ENCODE assay signal across 27 mouse cellular contexts in the genomic region with DNA sequence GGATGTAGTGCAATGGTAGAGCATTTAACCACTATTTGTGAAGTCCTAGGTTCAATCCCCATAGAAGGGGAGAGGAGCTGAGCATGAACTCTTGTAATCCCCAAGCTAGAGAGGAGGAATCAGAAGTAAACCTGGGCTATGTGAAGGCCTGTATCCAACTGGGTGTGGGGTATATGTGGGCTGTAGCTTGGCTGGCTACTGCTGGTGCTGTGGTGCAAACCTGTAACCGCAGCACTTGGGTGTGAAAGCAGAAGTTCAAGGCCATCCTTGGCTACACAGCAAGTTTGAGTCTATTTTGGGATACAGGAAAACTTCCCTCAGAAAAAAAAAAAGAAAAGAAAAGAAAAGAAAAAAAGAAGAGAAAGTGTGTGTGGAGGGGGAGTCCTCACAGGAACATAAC. TPM values are rescaled to one million over a fixed set of nuclear protein-coding genes. Genes with fewer than 3 reads are reported as not detected.
DNase-seq lines count a peak whose midpoint lies in the region; ATAC-seq lines count a peak whose summit lies in the region.
"Had no signal": no experiment of that assay in that cellular context is flagged by ENCODE, and none has a peak within 500 bp of the region (broad histone marks: within the 10 kb centered on the region; RNA-seq: fewer than 3 reads in every experiment).

No protein-coding gene starts in this region.

- no peak overlapping the region for H3K27ac ChIP-seq in midbrain, embryonic 15.5 days
- H3K27ac ChIP-seq: embryonic facial prominence, embryonic 10.5 days; forebrain, embryonic 13.5 days; heart, adult 2 months; heart, embryonic 15.5 days; hindbrain, embryonic 15.5 days had no signal

- no peaks in the 10 kb centered on the region for H3K27me3 ChIP-seq in midbrain, embryonic 15.5 days (replicated peaks)
- H3K27me3 ChIP-seq: forebrain, embryonic 13.5 days; heart, embryonic 15.5 days; hindbrain, embryonic 15.5 days had no signal

- H3K9ac ChIP-seq in midbrain, embryonic 15.5 days, result no peak overlapping the region
- H3K9ac ChIP-seq: forebrain, embryonic 13.5 days; forebrain, postnatal 0 days; heart, embryonic 15.5 days; hindbrain, embryonic 15.5 days had no signal

- 83% methylated on average over 1 of the region's 1 CpGs for WGBS in midbrain, embryonic 15.5 days

- no peak overlapping the region for H3K4me2 ChIP-seq in midbrain, embryonic 15.5 days
- H3K4me2 ChIP-seq: forebrain, embryonic 13.5 days; heart, embryonic 11.5 days; heart, embryonic 15.5 days; hindbrain, embryonic 15.5 days had no signal

- ATAC-seq in hematopoietic stem cell, adult 5-6 weeks (replicated peaks in 1 of 2; ENCODE audit: insufficient read depth in 1 of 2, low FRiP score in 2 of 2, low TSS enrichment in 1 of 2, low read depth in 1 of 2, poor library complexity in 2 of 2, severe bottlenecking in 2 of 2), result peak; percentile 55 to 58; a peak in 3 of 4 replicates
- peak; percentile 51; the same call in 1 of the 2 replicates for ATAC-seq in neutrophil, adult 5-6 weeks (ENCODE audit: extremely low read depth, insufficient number of reproducible peaks, low FRiP score, poor library complexity, severe bottlenecking)
- no peak for ATAC-seq in midbrain, embryonic 15.5 days (replicated peaks)
- ATAC-seq: activated CD4-positive, CD25-positive, alpha-beta regulatory T cell, adult 4 months; forebrain, embryonic 13.5 days; forebrain, postnatal 0 days; intestine, embryonic 16.5 days; Patski had no signal

- no peak overlapping the region for H3K4me3 ChIP-seq in midbrain, embryonic 15.5 days
- H3K4me3 ChIP-seq: embryonic facial prominence, embryonic 10.5 days; forebrain, embryonic 13.5 days; heart, adult 2 months; heart, embryonic 15.5 days; hindbrain, embryonic 15.5 days had no signal

- no peaks in the 10 kb centered on the region for H3K9me3 ChIP-seq in midbrain, embryonic 15.5 days
- H3K9me3 ChIP-seq: embryonic facial prominence, embryonic 10.5 days; forebrain, embryonic 13.5 days; heart, embryonic 15.5 days; hindbrain, embryonic 15.5 days had no signal

- DNase-seq in 416B (ENCODE audit: low read depth), result peak; percentile 34
- peak; percentile 52 for DNase-seq in A20 (ENCODE audit: low read depth, low spot score)
- DNase-seq in cerebellum, adult 9-11 months, result no peak
- no peak for DNase-seq in cerebellum, adult 9-10 months
- DNase-seq: adrenal gland, postnatal 25 days; cerebellum, adult 2 months; cerebellum, postnatal 36 days; forebrain, postnatal 0 days; gastrocnemius, postnatal 25 days; heart, adult 2 months had no signal

- no peaks in the 10 kb centered on the region for H3K36me3 ChIP-seq in midbrain, embryonic 15.5 days (replicated peaks)
- H3K36me3 ChIP-seq: embryonic facial prominence, embryonic 10.5 days; heart, embryonic 15.5 days; hindbrain, embryonic 15.5 days had no signal

- H3K4me1 ChIP-seq in midbrain, embryonic 15.5 days, result no peaks in the 10 kb centered on the region
- H3K4me1 ChIP-seq: embryonic facial prominence, embryonic 10.5 days; forebrain, embryonic 13.5 days; hindbrain, embryonic 15.5 days had no signal

RNA-seq across cellular contexts. Expression of a gene that starts 5.8 kb away (rescaled TPM):
- total RNA-seq in hematopoietic stem cell, adult 5-6 weeks (2017), result 1.0 TPM in 1 of 2 replicates, not detected in the other
- not detected in 2 replicates for total RNA-seq in neutrophil, adult 5-6 weeks (2017)
- polyA plus RNA-seq in midbrain, embryonic 15.5 days (2015; fragmentation: Nextera tagmentation; extraction: Ambion mirVana), result not detected in 2 replicates
- total RNA-seq: adrenal gland, adult 18-20 months; adrenal gland, postnatal 25 days; forebrain, postnatal 0 days; gastrocnemius, adult 18-20 months; gastrocnemius, postnatal 25 days; heart, adult 2 months; heart, postnatal 25 days had no signal
- polyA plus RNA-seq: activated CD4-positive, CD25-positive, alpha-beta regulatory T cell, adult 4 months; C2C12; cerebellum, adult 2 months; embryonic facial prominence, embryonic 10.5 days; embryonic facial prominence, embryonic 14.5 days; forebrain, embryonic 13.5 days; forebrain, postnatal 0 days; heart, adult 2 months; heart, embryonic 11.5 days; heart, embryonic 15.5 days; hindbrain, embryonic 11.5 days; hindbrain, embryonic 15.5 days; Patski had no signal

Comparison
In these comparisons a context has a peak if more than half of its experiments do, and no peak if none do; other contexts are left out.
1. DNase-seq: peak in 416B (single experiment) and A20 (single experiment); none in cerebellum, adult 9-11 months (single experiment) and cerebellum, adult 9-10 months (single experiment).